Mouse (Mus musculus): Measurements from ENCODE around the gene Med20. TPM values are rescaled to one million over a fixed set of nuclear protein-coding genes. Genes with fewer than 3 reads are reported as not detected.

The Med20 gene
- 35.5 and 38.7 TPM in 2 replicates for polyA plus RNA-seq (2015; fragmentation: Nextera tagmentation; extraction: Ambion mirVana)

GRCm38 (mm10) chr17:47610849-47611660 is at the start of gene Med20, which contains the start of the genes Bysl and Gm20517:
Gene Med20, plus strand, starts transcription at chr17:47611582.
Gene Bysl, minus strand, starts transcription at chr17:47611492.
Gene Gm20517, plus strand, starts transcription at chr17:47611589.

GRCm38 (mm10) chr17:47630678-47631065 is 19.3 kb downstream of the Med20 start, which contains the start of gene Usp49:
Gene Usp49, plus strand, starts transcription at chr17:47630690.

Other genes with a start within 250 kb of the Med20 start
- gene Mrps10, start 242.7 kb upstream of the Med20 start, polyA plus RNA-seq (2015; fragmentation: Nextera tagmentation; extraction: Ambion mirVana), result 103 and 145 TPM in 2 replicates
- gene Guca1b, start 226.2 kb upstream of the Med20 start, polyA plus RNA-seq (2015; fragmentation: Nextera tagmentation; extraction: Ambion mirVana), result 2.4 and 5.6 TPM in 2 replicates
- 11.8 and 15.1 TPM in 2 replicates for gene Guca1a, start 211.0 kb upstream of the Med20 start, polyA plus RNA-seq (2015; fragmentation: Nextera tagmentation; extraction: Ambion mirVana)
- 0.81 and 1.0 TPM in 2 replicates for gene AI661453, start 175.0 kb upstream of the Med20 start, polyA plus RNA-seq (2015; fragmentation: Nextera tagmentation; extraction: Ambion mirVana)
- 0.55 and 0.80 TPM in 2 replicates for gene 1700001C19Rik, start 174.2 kb upstream of the Med20 start, polyA plus RNA-seq (2015; fragmentation: Nextera tagmentation; extraction: Ambion mirVana)
- gene Taf8, start 109.3 kb upstream of the Med20 start, polyA plus RNA-seq (2015; fragmentation: Nextera tagmentation; extraction: Ambion mirVana), result 17.5 and 18.9 TPM in 2 replicates
- gene Ccnd3, start 106.5 kb upstream of the Med20 start, polyA plus RNA-seq (2015; fragmentation: Nextera tagmentation; extraction: Ambion mirVana), result 253 and 255 TPM in 2 replicates
- gene Bysl, start 90 bp upstream of the Med20 start, polyA plus RNA-seq (2015; fragmentation: Nextera tagmentation; extraction: Ambion mirVana), result 7.3 and 8.6 TPM in 2 replicates
- gene Gm20517, start within 50 bp of the Med20 start, polyA plus RNA-seq (2015; fragmentation: Nextera tagmentation; extraction: Ambion mirVana), result 2.7 and 4.8 TPM in 2 replicates
- gene Usp49, start 19.1 kb downstream of the Med20 start, polyA plus RNA-seq (2015; fragmentation: Nextera tagmentation; extraction: Ambion mirVana), result 3.1 TPM in 2 replicates
- 339 and 401 TPM in 2 replicates for gene Tomm6, start 76.8 kb downstream of the Med20 start, polyA plus RNA-seq (2015; fragmentation: Nextera tagmentation; extraction: Ambion mirVana)
- gene Frs3, start 77.4 kb downstream of the Med20 start, polyA plus RNA-seq (2015; fragmentation: Nextera tagmentation; extraction: Ambion mirVana), result 4.7 and 6.4 TPM in 2 replicates
- gene Gm21981, start 82.9 kb downstream of the Med20 start, polyA plus RNA-seq (2015; fragmentation: Nextera tagmentation; extraction: Ambion mirVana), result 0.15 and 0.39 TPM in 2 replicates
- gene Prickle4, start 83.2 kb downstream of the Med20 start, polyA plus RNA-seq (2015; fragmentation: Nextera tagmentation; extraction: Ambion mirVana), result 0.80 and 1.2 TPM in 2 replicates
- 0.11 and 2.2 TPM in 2 replicates for gene Pgc, start 115.3 kb downstream of the Med20 start, polyA plus RNA-seq (2015; fragmentation: Nextera tagmentation; extraction: Ambion mirVana)
- 6.0 and 11.5 TPM in 2 replicates for gene Tfeb, start 125.4 kb downstream of the Med20 start, polyA plus RNA-seq (2015; fragmentation: Nextera tagmentation; extraction: Ambion mirVana)
- 5.5 and 5.7 TPM in 2 replicates for gene Mdfi, start 223.1 kb downstream of the Med20 start, polyA plus RNA-seq (2015; fragmentation: Nextera tagmentation; extraction: Ambion mirVana)